Mouse (Mus musculus): ENCODE measurements at regions not wholly inside any gene's neighbourhood (a gene's known extent, or its start where the extent isn't known, plus 50 kb on each side); places are given as distances from the start of the nearest gene placed in this dataset.

DNA sequence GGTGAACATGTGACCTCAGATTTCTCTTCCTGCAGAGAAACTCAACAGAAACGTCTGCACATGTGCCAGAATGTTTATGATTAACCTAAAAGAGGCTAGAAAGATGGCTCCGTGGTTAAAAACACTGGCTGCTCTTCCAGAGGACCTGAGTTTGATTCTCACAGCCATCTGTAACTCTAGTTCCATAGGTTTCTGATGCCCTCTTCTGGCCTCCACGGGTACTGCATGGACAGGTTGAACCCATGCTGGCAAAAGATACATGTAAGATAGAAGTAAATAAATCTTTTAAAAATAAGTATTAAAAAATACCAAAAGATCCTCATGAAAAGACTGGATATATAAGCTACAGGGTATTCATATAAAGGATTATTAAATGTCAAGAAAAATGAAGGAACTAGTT, 56.8 kb upstream of the Zfp507 start:
- no peak for DNase-seq (ENCODE audit: low spot score in 2 of 2)

DNA sequence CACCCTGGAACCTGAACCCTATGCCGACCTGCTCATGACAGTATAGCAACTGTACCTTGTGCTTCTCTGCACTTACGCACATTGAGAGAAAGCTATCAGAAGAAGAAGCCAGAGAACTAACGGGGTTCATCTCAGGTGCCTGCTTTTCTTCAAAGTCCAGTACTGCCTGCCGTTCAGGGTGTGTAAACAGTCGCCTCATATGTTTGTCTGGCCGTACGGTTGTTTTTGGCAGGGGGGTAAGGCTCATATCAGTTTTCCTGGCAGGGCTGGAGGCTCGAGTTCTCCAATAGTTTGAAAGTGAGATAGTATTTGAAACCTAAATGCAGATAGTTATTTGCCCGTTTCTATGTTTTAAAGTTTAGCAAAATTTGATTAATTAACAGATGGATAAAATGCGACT, 54.9 kb upstream of the Zfp507 start:
- DNase-seq (ENCODE audit: low spot score in 2 of 2) = no peak

Small RNAs in the stretch of these regions (microRNA-seq; reads per million reads assigned to microRNA genes)
- gene Gm23292 = 0 reads per million in 2 experiments

All from layer of hippocampus, postnatal 10 days (tissue).